Mouse (Mus musculus): ENCODE data around the gene Ap3d1.

GRCm38 (mm10) chr10:80784871-80785270 is 42.8 kb upstream of the Ap3d1 start:
- TF ChIP-seq CTCF (IDR thresholded peaks at IDR 0.05; ENCODE audit: extremely low read depth, insufficient read depth, insufficient read length, insufficient replicate concordance) (no peak), POLR2A (IDR thresholded peaks at IDR 0.05; ENCODE audit: low read depth, low read length) (no peak)
